In the genomic region with DNA sequence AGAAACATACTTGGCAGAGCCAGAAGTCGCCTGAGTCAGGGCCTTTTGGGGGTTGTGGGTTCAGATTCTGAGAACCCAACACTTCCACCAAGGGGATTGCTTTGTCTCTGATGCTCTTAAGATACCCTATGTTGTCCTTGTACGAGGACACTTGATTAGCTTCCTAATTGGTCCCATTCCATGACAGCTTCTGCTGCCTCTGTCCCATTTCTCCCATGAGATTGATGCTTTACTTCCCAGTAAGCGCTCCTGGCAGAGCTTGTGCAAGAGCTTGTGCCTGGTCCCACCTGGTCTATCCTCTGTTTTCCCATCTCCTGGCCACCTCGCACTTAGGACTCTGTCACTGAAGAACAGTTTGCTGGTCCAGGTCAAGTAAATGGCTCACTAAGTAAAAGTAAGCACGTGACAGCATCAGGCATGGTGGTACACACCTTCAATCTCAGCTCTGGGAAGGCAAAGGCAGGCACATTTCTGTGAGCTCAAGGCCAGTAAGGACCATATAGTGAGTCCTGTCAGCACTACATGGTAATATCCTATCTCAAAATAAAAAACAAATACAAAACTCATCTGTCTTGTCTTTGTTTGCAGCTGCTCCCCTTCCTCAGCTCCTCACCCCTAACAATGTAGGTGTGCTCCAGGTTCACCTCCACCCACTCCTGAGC, we compare ENCODE assay signal across 8 mouse cellular contexts. TPM values are rescaled to one million over a fixed set of nuclear protein-coding genes. Genes with fewer than 3 reads are reported as not detected.
A peak's percentile ranks its signal among the peaks of the same experiment; 100 is the strongest.
DNase-seq lines count a peak whose midpoint lies in the region; ATAC-seq lines count a peak whose summit lies in the region.
"Not testable (repeated sequence)": the region's sequence is repeated elsewhere in the genome, so short reads cannot be mapped to it uniquely, and the experiment has no call there.

No protein-coding gene starts in this region.

- H3K9ac ChIP-seq in forebrain, embryonic 12.5 days; heart, embryonic 11.5 days (ENCODE audit: low read depth, low read length): not testable (repeated sequence)

- H3K27me3 ChIP-seq in forebrain, embryonic 12.5 days; heart, embryonic 11.5 days (ENCODE audit: control insufficient read depth, insufficient read depth, low read length): not testable (repeated sequence)

- intact Hi-C loops in left cerebral cortex, postnatal 36 days (cut with DNase I), result not testable (repeated sequence)

- H3K4me1 ChIP-seq in forebrain, embryonic 12.5 days; heart, embryonic 11.5 days (ENCODE audit: control insufficient read depth, insufficient read depth, low read length): not testable (repeated sequence)

- H3K9me3 ChIP-seq in forebrain, embryonic 12.5 days, result peaks cover 18% of the 10 kb centered on the region
- H3K9me3 ChIP-seq in heart, embryonic 11.5 days (replicated peaks; ENCODE audit: control insufficient read depth, low read length), result not testable (repeated sequence)

- peak; percentile 28; the same call in 1 of the 2 replicates for ATAC-seq in forebrain, embryonic 12.5 days (ENCODE audit: low FRiP score)
- peak; percentile 41 for ATAC-seq in heart, embryonic 11.5 days (replicated peaks; ENCODE audit: insufficient number of reproducible peaks, low FRiP score, low TSS enrichment)
- ATAC-seq in megakaryocyte, adult 5-6 weeks (ENCODE audit: poor library complexity, severe bottlenecking), result peak; percentile 2; the same call in 1 of the 2 replicates

- DNase-seq in adrenal gland, postnatal 14 days, result peak; percentile 39
- peak; percentile 91 for DNase-seq in kidney, adult 11 months
- DNase-seq in left cerebral cortex, postnatal 36 days (ENCODE audit: low spot score in 2 of 2), result peak; percentile 59 to 71
- DNase-seq in right cerebral cortex, postnatal 25 days, result peak; percentile 65
- peak; percentile 93 for DNase-seq in urinary bladder, postnatal 10 days (ENCODE audit: low spot score)

- not testable (repeated sequence) for H3K4me2 ChIP-seq in forebrain, embryonic 12.5 days; heart, embryonic 11.5 days

- not testable (repeated sequence) for H3K4me3 ChIP-seq in forebrain, embryonic 12.5 days (replicated peaks); heart, embryonic 11.5 days (ENCODE audit: low read depth, low read length)

- H3K27ac ChIP-seq in forebrain, embryonic 12.5 days; heart, embryonic 11.5 days (ENCODE audit: low read depth, low read length): not testable (repeated sequence)

- H3K36me3 ChIP-seq in forebrain, embryonic 12.5 days (replicated peaks); heart, embryonic 11.5 days (ENCODE audit: control insufficient read depth, insufficient read depth, low read length): not testable (repeated sequence)

- 65% methylated on average over 5 of the region's 5 CpGs for WGBS in forebrain, embryonic 12.5 days
- WGBS in heart, embryonic 11.5 days (ENCODE audit: insufficient replicate concordance), result 53% methylated on average over 5 of the region's 5 CpGs

RNA-seq across cellular contexts. Expression of a gene that starts 30.9 kb away (rescaled TPM):
- total RNA-seq in adrenal gland, postnatal 14 days (2021), result 39.4 and 60.7 TPM in 2 replicates
- polyA plus RNA-seq in forebrain, embryonic 12.5 days (2016; fragmentation: Nextera tagmentation; extraction: Ambion mirVana), result 16.8 and 17.8 TPM in 2 replicates
- polyA plus RNA-seq in heart, embryonic 11.5 days (2014; fragmentation: Nextera tagmentation; extraction: Ambion mirVana), result 7.6 and 8.6 TPM in 2 replicates
- total RNA-seq in left cerebral cortex, postnatal 36 days (2021), result 10 to 100 TPM; 43.7 to 73.1 TPM
- total RNA-seq in megakaryocyte, adult 5-6 weeks (2015), result 6.0 and 12.5 TPM in 2 replicates
- 7.5 and 9.6 TPM in 2 replicates for total RNA-seq in megakaryocyte, adult 5-6 weeks (2017)

RNA-seq across cellular contexts. Expression of a gene that starts 39.8 kb away (rescaled TPM):
- total RNA-seq in adrenal gland, postnatal 14 days (2021), result 57.0 and 61.1 TPM in 2 replicates
- 58.1 TPM in 2 replicates for polyA plus RNA-seq in forebrain, embryonic 12.5 days (2016; fragmentation: Nextera tagmentation; extraction: Ambion mirVana)
- 43.2 and 44.9 TPM in 2 replicates for polyA plus RNA-seq in heart, embryonic 11.5 days (2014; fragmentation: Nextera tagmentation; extraction: Ambion mirVana)
- total RNA-seq in left cerebral cortex, postnatal 36 days (2021), result 10 to 100 TPM; 57.4 to 72.3 TPM
- 76.8 and 80.1 TPM in 2 replicates for total RNA-seq in megakaryocyte, adult 5-6 weeks (2015)
- total RNA-seq in megakaryocyte, adult 5-6 weeks (2017), result 44.9 and 50.7 TPM in 2 replicates

Comparison
In these comparisons a context has a peak if more than half of its experiments do, and no peak if none do; other contexts are left out.
1. DNase-seq: peak in every context shown above with its lines; median percentile 93 in urinary bladder, postnatal 10 days; 91 in kidney, adult 11 months; 65 in left cerebral cortex, postnatal 36 days; 65 in right cerebral cortex, postnatal 25 days; 39 in adrenal gland, postnatal 14 days.